Comparison of ENCODE assay signal across 8 mouse cellular contexts in the genomic region with DNA sequence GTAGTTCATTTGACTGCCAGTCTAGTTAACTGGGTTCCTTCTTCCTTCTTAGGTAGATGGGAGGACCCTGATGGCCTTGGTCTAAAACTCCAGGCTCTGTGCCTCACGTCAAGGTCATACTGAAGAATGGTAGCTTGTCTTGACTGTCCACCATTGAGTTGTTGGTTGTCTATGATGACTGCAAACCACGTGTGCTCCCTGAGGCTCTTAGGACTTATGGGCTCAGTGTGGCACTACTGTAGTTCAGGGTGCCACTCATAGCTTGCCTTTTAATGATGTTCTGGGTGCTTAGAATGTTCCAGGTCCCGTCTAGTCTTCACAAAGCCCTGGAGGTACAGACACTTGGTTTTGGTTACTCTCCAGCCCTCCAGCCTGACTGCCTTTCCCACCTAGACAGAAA. TPM values are rescaled to one million over a fixed set of nuclear protein-coding genes. Genes with fewer than 3 reads are reported as not detected.
DNase-seq lines count a peak whose midpoint lies in the region; ATAC-seq lines count a peak whose summit lies in the region.

No protein-coding gene starts in this region.

- no peaks in the 10 kb centered on the region for H3K9me3 ChIP-seq in kidney, embryonic 16.5 days (ENCODE audit: low read length)
- no peaks in the 10 kb centered on the region for H3K9me3 ChIP-seq in embryonic facial prominence, embryonic 10.5 days
- no peaks in the 10 kb centered on the region for H3K9me3 ChIP-seq in hindbrain, embryonic 11.5 days (ENCODE audit: control insufficient read depth, low read length)
- no peaks in the 10 kb centered on the region for H3K9me3 ChIP-seq in midbrain, embryonic 12.5 days

- peaks cover 38% of the 10 kb centered on the region for H3K4me1 ChIP-seq in kidney, embryonic 16.5 days (ENCODE audit: insufficient read depth, low read length)
- peaks cover 48% of the 10 kb centered on the region for H3K4me1 ChIP-seq in embryonic facial prominence, embryonic 10.5 days
- H3K4me1 ChIP-seq in hindbrain, embryonic 11.5 days (replicated peaks; ENCODE audit: control insufficient read depth, insufficient read depth, low read length), result peaks cover 7% of the 10 kb centered on the region
- H3K4me1 ChIP-seq in midbrain, embryonic 12.5 days, result peaks cover 53% of the 10 kb centered on the region

- WGBS in kidney, embryonic 16.5 days, result 91% methylated on average over 3 of the region's 3 CpGs
- whole genome bisulfite sequencing in embryonic facial prominence, embryonic 10.5 days, result 89% methylated on average over 3 of the region's 3 CpGs
- WGBS in hindbrain, embryonic 11.5 days, result 88% methylated on average over 3 of the region's 3 CpGs
- WGBS in midbrain, embryonic 12.5 days, result 87% methylated on average over 3 of the region's 3 CpGs

- H3K36me3 ChIP-seq in kidney, embryonic 16.5 days (ENCODE audit: insufficient read depth, low read length), result 0 out of 2 replicates have a peak, but pooled peaks cover 3% of the 10 kb centered on the region
- H3K36me3 ChIP-seq in embryonic facial prominence, embryonic 10.5 days (replicated peaks), result peaks cover 8% of the 10 kb centered on the region
- H3K36me3 ChIP-seq in hindbrain, embryonic 11.5 days (ENCODE audit: control insufficient read depth, insufficient read depth, low read length), result no peaks in the 10 kb centered on the region
- H3K36me3 ChIP-seq in midbrain, embryonic 12.5 days, result no peaks in the 10 kb centered on the region

- no peak overlapping the region for H3K27ac ChIP-seq in kidney, embryonic 16.5 days (ENCODE audit: low read length)
- H3K27ac ChIP-seq in embryonic facial prominence, embryonic 10.5 days (replicated peaks), result no peak overlapping the region
- no peak overlapping the region for H3K27ac ChIP-seq in hindbrain, embryonic 11.5 days (ENCODE audit: low read depth, low read length)
- H3K27ac ChIP-seq in midbrain, embryonic 12.5 days (replicated peaks), result no peak overlapping the region

- peak overlapping the region; percentile 86 for H3K4me2 ChIP-seq in kidney, embryonic 16.5 days (replicated peaks; ENCODE audit: low read depth, low read length)
- peak overlapping the region; percentile 8; the same call in 1 of the 2 replicates for H3K4me2 ChIP-seq in hindbrain, embryonic 11.5 days (replicated peaks; ENCODE audit: low read depth, low read length)
- peak overlapping the region; percentile 87 for H3K4me2 ChIP-seq in midbrain, embryonic 12.5 days (replicated peaks)

- H3K27me3 ChIP-seq in kidney, embryonic 16.5 days (ENCODE audit: insufficient read depth, low read length), result no peaks in the 10 kb centered on the region
- H3K27me3 ChIP-seq in embryonic facial prominence, embryonic 10.5 days (replicated peaks; ENCODE audit: low read depth, poor library complexity, severe bottlenecking), result no peaks in the 10 kb centered on the region
- H3K27me3 ChIP-seq in hindbrain, embryonic 11.5 days (ENCODE audit: control insufficient read depth, insufficient read depth, low read length), result no peaks in the 10 kb centered on the region
- peaks cover 2% of the 10 kb centered on the region; the same call in 1 of the 2 replicates for H3K27me3 ChIP-seq in midbrain, embryonic 12.5 days

- no peak for ATAC-seq in kidney, embryonic 16.5 days (ENCODE audit: low FRiP score, low TSS enrichment)
- no peak for ATAC-seq in hindbrain, embryonic 11.5 days (ENCODE audit: low FRiP score)
- no peak for ATAC-seq in midbrain, embryonic 12.5 days (ENCODE audit: low FRiP score, low read depth)
- ATAC-seq in cerebellum, adult (ENCODE audit: insufficient number of reproducible peaks, low FRiP score, low TSS enrichment), result no peak

- no peak for DNase-seq in kidney, adult 11 months
- no peak for DNase-seq in embryonic facial prominence, embryonic 10.5 days (ENCODE audit: low spot score)
- DNase-seq in hindbrain, embryonic 11.5 days (ENCODE audit: low spot score), result no peak
- DNase-seq in cerebellum, adult 8-10 months, result no peak
- DNase-seq in testis, postnatal 10 days (ENCODE audit: low spot score), result no peak

- H3K4me3 ChIP-seq in kidney, embryonic 16.5 days (ENCODE audit: low read length), result peak overlapping the region; percentile 89
- H3K4me3 ChIP-seq in embryonic facial prominence, embryonic 10.5 days, result peak overlapping the region; percentile 86
- peak overlapping the region; percentile 8; the same call in 1 of the 2 replicates for H3K4me3 ChIP-seq in hindbrain, embryonic 11.5 days (ENCODE audit: low read depth, low read length)
- peak overlapping the region; percentile 78 for H3K4me3 ChIP-seq in midbrain, embryonic 12.5 days

- no peak overlapping the region for H3K9ac ChIP-seq in kidney, embryonic 16.5 days (replicated peaks; ENCODE audit: low read length)
- no peak overlapping the region for H3K9ac ChIP-seq in hindbrain, embryonic 11.5 days (ENCODE audit: low read depth, low read length)
- no peak overlapping the region for H3K9ac ChIP-seq in midbrain, embryonic 12.5 days (replicated peaks)

RNA-seq across cellular contexts. Expression of a gene that starts 1.4 kb away (rescaled TPM):
- polyA plus RNA-seq in kidney, embryonic 16.5 days (2015; fragmentation: Nextera tagmentation; extraction: Ambion mirVana), result 145 and 166 TPM in 2 replicates
- polyA plus RNA-seq in embryonic facial prominence, embryonic 10.5 days (2016; fragmentation: Nextera tagmentation; extraction: Ambion mirVana), result 47.1 and 49.0 TPM in 2 replicates
- polyA plus RNA-seq in hindbrain, embryonic 11.5 days (2014; fragmentation: Nextera tagmentation; extraction: Ambion mirVana), result 85.7 and 91.4 TPM in 2 replicates
- polyA plus RNA-seq in midbrain, embryonic 12.5 days (2016; fragmentation: Nextera tagmentation; extraction: Ambion mirVana), result 85.5 and 96.5 TPM in 2 replicates

RNA-seq across cellular contexts. Expression of a gene that starts 59.7 kb away (rescaled TPM):
- 2.1 and 2.2 TPM in 2 replicates for polyA plus RNA-seq in kidney, embryonic 16.5 days (2015; fragmentation: Nextera tagmentation; extraction: Ambion mirVana)
- polyA plus RNA-seq in embryonic facial prominence, embryonic 10.5 days (2016; fragmentation: Nextera tagmentation; extraction: Ambion mirVana), result 1.8 and 1.9 TPM in 2 replicates
- polyA plus RNA-seq in hindbrain, embryonic 11.5 days (2014; fragmentation: Nextera tagmentation; extraction: Ambion mirVana), result 1.5 TPM in 2 replicates
- polyA plus RNA-seq in midbrain, embryonic 12.5 days (2016; fragmentation: Nextera tagmentation; extraction: Ambion mirVana), result 2.3 and 2.5 TPM in 2 replicates

Comparison
In these comparisons a context has a peak if more than half of its experiments do, and no peak if none do; other contexts are left out.
1. H3K4me2 ChIP-seq: peak in every context shown above with its lines; median percentile 87 in midbrain, embryonic 12.5 days; 86 in kidney, embryonic 16.5 days; 8 in hindbrain, embryonic 11.5 days.
2. H3K4me3 ChIP-seq: peak in every context shown above with its lines; median percentile 89 in kidney, embryonic 16.5 days; 86 in embryonic facial prominence, embryonic 10.5 days; 78 in midbrain, embryonic 12.5 days; 8 in hindbrain, embryonic 11.5 days.